Mouse (Mus musculus) 416B (cell line): ENCODE data around the gene Aff4.
A peak's percentile ranks its signal among the peaks of the same experiment; 100 is the strongest.

Experiments
- DNase-seq: peaks from one replicate; pipeline ENCODE4 v3.0.0; 2011; ENCODE audit warnings: low read depth

Aff4 gene

GRCm38 (mm10) chr11:53461727-53462126 lies 111.1 kb downstream of the Aff4 start:
- DNase-seq, result peak; percentile 30

- DNase-seq, result no peak
Measured at GRCm38 (mm10) chr11:53463551-53464424, 113.2 kb downstream of the Aff4 start.

- DNase-seq, result no peak
Measured at GRCm38 (mm10) chr11:53466231-53466971, 115.8 kb downstream of the Aff4 start.

- DNase-seq, result no peak
Measured at GRCm38 (mm10) chr11:53469294-53469967, 118.8 kb downstream of the Aff4 start.

- peak; percentile 82 for DNase-seq
Measured at GRCm38 (mm10) chr11:53469968-53470695, 119.5 kb downstream of the Aff4 start, which contains the start of gene Gm9837. Gene Gm9837, minus strand, starts transcription at chr11:53470479.
